Mouse (Mus musculus) megakaryocyte, embryonic 14.5 days (primary cell): ENCODE measurements around the gene Kif16b. TPM values are rescaled to one million over a fixed set of nuclear protein-coding genes. Genes with fewer than 3 reads are reported as not detected.

Experiments
- H3K27me3 ChIP-seq: replicated peaks from 2 replicates; pipeline ENCODE3; 2012; ENCODE audit warnings: inconsistent platforms
- H3K36me3 ChIP-seq: replicated peaks from 2 replicates; pipeline ENCODE3; 2012; ENCODE audit warnings: low read length, inconsistent platforms, mixed read lengths
- H3K4me1 ChIP-seq: 2 replicates; pipeline ENCODE4 v1.6.1; 2012; ENCODE audit warnings: inconsistent platforms
- H3K4me3 ChIP-seq: replicated peaks from 2 replicates; pipeline ENCODE3; 2012; ENCODE audit warnings: moderate library complexity, mild to moderate bottlenecking, inconsistent platforms
- H3K9me3 ChIP-seq: 2 replicates; pipeline ENCODE4 v1.6.1; 2012; ENCODE audit warnings: inconsistent platforms
- FLI1 ChIP-seq: IDR thresholded peaks from 2 replicates; pipeline ENCODE4 v1.6.1; 2012; ENCODE audit warnings: low read length, inconsistent platforms, mixed read lengths
- GATA1 ChIP-seq: IDR thresholded peaks from 3 replicates; pipeline ENCODE4 v1.6.1; 2012; ENCODE audit warnings: mixed read lengths, low read length, inconsistent platforms, borderline replicate concordance
- polyA plus RNA-seq: library from polyadenylated mRNA; stranded (reverse); fragments of >175 nt; gene quantifications from 2 replicates; pipeline ENCODE4 v1.2.3, GENCODE M21; 2012; ENCODE audit warnings: low replicate concordance; ENCODE audit not compliant: insufficient read depth

Kif16b gene
- polyA plus RNA-seq = 1.4 and 2.1 TPM in 2 replicates

GRCm38 (mm10) chr2:142900862-142901805 is at the start of gene Kif16b:
Gene Kif16b (minus strand): TSS chr2:142901531.
- peak within 1 kb of the TSS; percentile 96 for H3K4me3 ChIP-seq
- H3K9me3 ChIP-seq = no peaks in the 10 kb centered on the region
- no peaks in the 10 kb centered on the region for H3K27me3 ChIP-seq
- peaks cover 25% of the 10 kb centered on the region for H3K4me1 ChIP-seq
- no peak for TF ChIP-seq FLI1
- TF ChIP-seq GATA1 = no peak
- no peaks in the 10 kb centered on the region for H3K36me3 ChIP-seq

- Histone ChIP-seq H3K4me1 (no peaks in the 10 kb centered on the region), H3K4me3 (no peak overlapping the region), H3K9me3 (no peaks in the 10 kb centered on the region), H3K36me3 (no peaks in the 10 kb centered on the region), H3K27me3 (no peaks in the 10 kb centered on the region)
- TF ChIP-seq FLI1 = no peak
- TF ChIP-seq GATA1 = no peak
These were observed 39.7 kb upstream of the Kif16b start for GRCm38 (mm10) chr2:142940899-142941642.

DNA sequence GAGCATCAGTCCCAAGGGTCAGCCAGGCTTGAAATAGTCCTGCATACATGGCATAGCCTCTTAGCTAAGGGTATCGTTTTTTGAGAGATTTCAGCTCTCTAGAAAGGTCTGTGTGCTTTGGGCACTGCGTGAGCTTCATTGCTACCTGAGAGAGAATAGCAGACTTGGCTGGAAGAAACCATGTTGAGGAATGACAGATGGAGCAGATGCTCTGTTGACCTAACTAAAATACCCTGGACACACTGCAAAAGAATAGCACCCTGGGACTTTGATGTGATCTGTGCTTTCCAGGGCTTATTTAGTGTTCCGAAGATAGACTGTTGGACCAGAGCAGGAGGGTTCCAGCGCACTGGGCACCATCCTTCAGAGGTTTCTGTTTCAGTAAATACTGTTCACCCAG is 29.1 kb upstream of the Kif16b start:
- Histone ChIP-seq H3K36me3 (no peaks in the 10 kb centered on the region), H3K4me3 (no peak overlapping the region)

GRCm38 (mm10) chr2:142929226-142930112 is 28.1 kb upstream of the Kif16b start:
- Histone ChIP-seq H3K27me3 (no peaks in the 10 kb centered on the region), H3K4me1 (no peaks in the 10 kb centered on the region), H3K9me3 (no peaks in the 10 kb centered on the region), H3K4me3 (no peak overlapping the region), H3K36me3 (no peaks in the 10 kb centered on the region)
- TF ChIP-seq GATA1 = no peak

More for the DNA sequence above, 29.1 kb upstream of the Kif16b start:
- Histone ChIP-seq H3K4me1 (no peaks in the 10 kb centered on the region), H3K27me3 (no peaks in the 10 kb centered on the region), H3K9me3 (no peaks in the 10 kb centered on the region)
- TF ChIP-seq FLI1 = no peak
- no peak for TF ChIP-seq GATA1

DNA sequence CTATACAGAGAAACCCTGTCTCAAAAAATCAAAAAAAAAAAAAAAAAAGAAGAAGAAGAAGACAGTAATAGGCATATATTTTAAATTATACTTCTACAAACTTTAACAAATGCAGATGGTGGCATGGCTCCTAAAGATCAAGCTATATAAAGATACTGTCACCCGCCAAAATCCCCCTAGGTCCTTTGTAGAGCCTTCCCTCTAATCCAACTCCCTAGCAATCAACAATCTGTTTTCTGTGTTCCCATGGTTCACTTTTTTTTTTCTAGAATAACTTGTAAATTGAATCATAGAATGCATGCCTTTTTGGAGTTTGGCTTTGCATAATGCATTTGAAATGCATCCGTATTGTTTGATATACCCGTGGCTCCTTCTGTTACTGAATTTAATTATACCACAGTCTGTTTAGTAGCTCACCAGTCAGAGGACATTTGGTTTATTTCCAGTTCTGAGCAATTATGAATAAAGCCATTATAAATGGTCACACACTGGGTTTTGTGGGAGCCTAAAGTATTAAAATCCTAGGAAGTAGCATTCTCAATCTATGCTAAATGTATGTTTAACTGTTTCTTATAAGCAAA is 9.6 kb upstream of the Kif16b start:
- Histone ChIP-seq H3K4me3 (no peak overlapping the region), H3K27me3 (no peaks in the 10 kb centered on the region), H3K4me1 (no peaks in the 10 kb centered on the region), H3K9me3 (no peaks in the 10 kb centered on the region), H3K36me3 (no peaks in the 10 kb centered on the region)
- TF ChIP-seq GATA1 (no peak), FLI1 (no peak)

DNA sequence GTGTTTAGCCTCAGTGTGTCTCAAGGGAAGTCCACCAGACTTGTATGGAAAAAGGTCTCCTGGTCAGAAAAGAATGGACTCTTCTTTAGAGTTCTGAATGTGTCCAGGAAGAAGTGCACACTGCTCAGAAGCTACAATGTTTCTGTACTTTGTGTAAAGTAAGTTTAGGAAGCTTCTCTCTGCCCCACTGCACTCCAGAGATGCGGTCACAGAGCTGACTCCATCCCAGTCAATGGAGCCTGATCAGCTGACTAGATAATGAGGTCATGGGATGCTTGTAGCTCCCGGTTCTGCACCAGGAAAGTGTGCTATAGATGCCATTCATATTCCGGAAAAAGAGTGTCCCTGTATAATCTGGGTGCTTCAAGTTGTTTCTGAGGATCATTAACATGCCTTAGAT is 7.9 kb upstream of the Kif16b start:
- H3K4me3 ChIP-seq = no peak overlapping the region
- H3K36me3 ChIP-seq = no peaks in the 10 kb centered on the region
- TF ChIP-seq FLI1 (no peak), GATA1 (no peak)
- no peaks in the 10 kb centered on the region for H3K4me1 ChIP-seq
- H3K27me3 ChIP-seq = no peaks in the 10 kb centered on the region
- H3K9me3 ChIP-seq = no peaks in the 10 kb centered on the region

DNA sequence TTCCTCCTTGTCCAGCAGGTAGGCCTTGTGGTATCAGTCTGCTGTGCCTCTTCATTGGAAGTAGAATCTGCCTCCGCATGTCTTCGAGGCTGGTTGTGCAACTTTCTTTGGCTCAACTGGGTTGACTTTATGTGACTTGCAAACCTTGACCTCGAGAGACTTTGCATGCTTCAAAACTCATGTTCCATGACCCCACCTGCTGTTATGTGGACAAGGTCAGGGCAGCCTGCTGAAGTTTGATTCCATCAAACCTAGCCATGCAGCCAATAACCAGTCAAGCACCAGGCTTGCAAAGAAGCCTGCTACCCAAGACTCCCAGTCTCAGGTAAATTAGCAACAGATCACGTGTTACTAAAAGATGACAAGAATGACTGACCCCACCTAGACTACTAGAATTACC is 5.7 kb upstream of the Kif16b start:
- Histone ChIP-seq H3K4me3 (no peak overlapping the region), H3K36me3 (no peaks in the 10 kb centered on the region), H3K27me3 (no peaks in the 10 kb centered on the region), H3K9me3 (no peaks in the 10 kb centered on the region), H3K4me1 (peaks cover 11% of the 10 kb centered on the region)
- TF ChIP-seq FLI1 = no peak
- TF ChIP-seq GATA1 = no peak

- TF ChIP-seq FLI1 = no peak; the same call in 1 of the 2 replicates
- no peak for TF ChIP-seq GATA1
These were observed 1.9 kb upstream of the Kif16b start for GRCm38 (mm10) chr2:142902905-142903895.

More at GRCm38 (mm10) chr2:142902905-142903895, 1.9 kb upstream of the Kif16b start:
- Histone ChIP-seq H3K36me3 (no peaks in the 10 kb centered on the region), H3K4me3 (peak overlapping the region; percentile 93), H3K4me1 (peaks cover 25% of the 10 kb centered on the region), H3K27me3 (no peaks in the 10 kb centered on the region), H3K9me3 (no peaks in the 10 kb centered on the region)
